Mouse (Mus musculus): Measurements from ENCODE around the gene Psmd13. TPM values are rescaled to one million over a fixed set of nuclear protein-coding genes. Genes with fewer than 3 reads are reported as not detected.

Psmd13 gene
- total and polyA plus RNA-seq, 3 experiments: 50.8 to 86.1 (median 72.6) TPM

- no peak for DNase-seq
- 55% methylated on average over 9 of the region's 9 CpGs for WGBS
- Histone ChIP-seq H3K4me1 (ENCODE audit: control insufficient read depth, insufficient read depth, low read length) (peaks cover 8% of the 10 kb centered on the region), H3K4me3 (peak overlapping the region; percentile 93), H3K27ac (no peak overlapping the region; the same call in 1 of the 2 replicates), H3K36me3 (ENCODE audit: control insufficient read depth, insufficient read depth, low read length) (no peaks in the 10 kb centered on the region), H3K27me3 (ENCODE audit: control insufficient read depth, insufficient read depth, low read length) (no peaks in the 10 kb centered on the region), H3K79me2 (replicated peaks; ENCODE audit: control insufficient read depth, insufficient read depth, low read length) (no peaks in the 10 kb centered on the region; the same call in 1 of the 2 replicates), H3K9ac (ENCODE audit: low read depth, low read length) (peak overlapping the region; percentile 77; the same call in 1 of the 2 replicates)
- TF ChIP-seq POLR2A (IDR thresholded peaks at IDR 0.05; ENCODE audit: insufficient read depth, low read depth, low read length) (no peak), CTCF (IDR thresholded peaks at IDR 0.05) (no peak), EP300 (IDR thresholded peaks at IDR 0.05; ENCODE audit: insufficient read depth, low read depth, low read length) (no peak)
- intact Hi-C loops (cut with DNase I): loop anchor here (5.0 kb wide), 1 partner anchor 317 kb away; the partner anchor contains the start of gene Rnh1
Observed at GRCm38 (mm10) chr7:140855181-140855580, 26.6 kb upstream of the Psmd13 start.

GRCm38 (mm10) chr7:140855860-140856784, 25.6 kb upstream of the Psmd13 start, which contains the start of gene Gm45785:
Gene Gm45785, minus strand, starts transcription at chr7:140856331.
- TF ChIP-seq CTCF (IDR thresholded peaks at IDR 0.05) (no peak), EP300 (IDR thresholded peaks at IDR 0.05; ENCODE audit: insufficient read depth, low read depth, low read length) (peak; percentile 61; the same call in 1 of the 2 replicates), POLR2A (IDR thresholded peaks at IDR 0.05; ENCODE audit: insufficient read depth, low read depth, low read length) (peak; percentile 87)
- WGBS: under 1% methylated on average over 51 of the region's 51 CpGs
- no peaks in the 10 kb centered on the region for H3K27me3 ChIP-seq (ENCODE audit: control insufficient read depth, insufficient read depth, low read length)
- peak; percentile 84 to 91 for DNase-seq
- intact Hi-C loops (cut with DNase I): loop anchor here (5.0 kb wide), 1 partner anchor 316 kb away; the partner anchor contains the start of gene Rnh1
- peak within 1 kb of the TSS; percentile 93 for H3K4me3 ChIP-seq
- no peaks in the 10 kb centered on the region; the same call in 1 of the 2 replicates for H3K79me2 ChIP-seq (replicated peaks; ENCODE audit: control insufficient read depth, insufficient read depth, low read length)
- H3K27ac ChIP-seq: peak within 1 kb of the TSS; percentile 93
- H3K36me3 ChIP-seq (ENCODE audit: control insufficient read depth, insufficient read depth, low read length): no peaks in the 10 kb centered on the region
- H3K4me1 ChIP-seq (ENCODE audit: control insufficient read depth, insufficient read depth, low read length): peaks cover 8% of the 10 kb centered on the region
- peak within 1 kb of the TSS; percentile 85 for H3K9ac ChIP-seq (ENCODE audit: low read depth, low read length)

GRCm38 (mm10) chr7:140856785-140857549, 24.8 kb upstream of the Psmd13 start, which contains the start of gene Ric8a:
Gene Ric8a, plus strand, starts transcription at chr7:140856957.
- Histone ChIP-seq H3K4me3 (peak within 1 kb of the TSS; percentile 93), H3K36me3 (ENCODE audit: control insufficient read depth, insufficient read depth, low read length) (no peaks in the 10 kb centered on the region)
- WGBS: under 1% methylated on average over 50 of the region's 50 CpGs

GRCm38 (mm10) chr7:140857550-140858505, 23.9 kb upstream of the Psmd13 start, which contains the start of gene Bet1l:
Gene Bet1l, minus strand, starts transcription at chr7:140857577.
- H3K4me3 ChIP-seq: peak within 1 kb of the TSS; percentile 93
- no peaks in the 10 kb centered on the region for H3K27me3 ChIP-seq (ENCODE audit: control insufficient read depth, insufficient read depth, low read length)
- TF ChIP-seq POLR2A (IDR thresholded peaks at IDR 0.05; ENCODE audit: insufficient read depth, low read depth, low read length): no peak
- no peaks in the 10 kb centered on the region; the same call in 1 of the 2 replicates for H3K79me2 ChIP-seq (replicated peaks; ENCODE audit: control insufficient read depth, insufficient read depth, low read length)
- H3K4me1 ChIP-seq (ENCODE audit: control insufficient read depth, insufficient read depth, low read length): peaks cover 8% of the 10 kb centered on the region
- no peaks in the 10 kb centered on the region for H3K36me3 ChIP-seq (ENCODE audit: control insufficient read depth, insufficient read depth, low read length)
- DNase-seq: no peak
- intact Hi-C loops (cut with DNase I): loop anchor here (1.0 to 5.0 kb wide), 2 partner anchors 24 to 314 kb away; partner anchors contain the start of genes Rnh1 and Sirt3
- 19% methylated on average over 40 of the region's 40 CpGs for WGBS
- H3K9ac ChIP-seq (ENCODE audit: low read depth, low read length): peak within 1 kb of the TSS; percentile 87
- H3K27ac ChIP-seq: peak within 1 kb of the TSS; percentile 93

More at GRCm38 (mm10) chr7:140856785-140857549, 24.8 kb upstream of the Psmd13 start, which contains the start of gene Ric8a:
- TF ChIP-seq EP300 (IDR thresholded peaks at IDR 0.05; ENCODE audit: insufficient read depth, low read depth, low read length): no peak
- peak; percentile 75 for TF ChIP-seq POLR2A (IDR thresholded peaks at IDR 0.05; ENCODE audit: insufficient read depth, low read depth, low read length)
- Histone ChIP-seq H3K27me3 (ENCODE audit: control insufficient read depth, insufficient read depth, low read length) (no peaks in the 10 kb centered on the region), H3K4me1 (ENCODE audit: control insufficient read depth, insufficient read depth, low read length) (peaks cover 8% of the 10 kb centered on the region), H3K27ac (peak within 1 kb of the TSS; percentile 93), H3K9ac (ENCODE audit: low read depth, low read length) (peak within 1 kb of the TSS; percentile 87), H3K79me2 (replicated peaks; ENCODE audit: control insufficient read depth, insufficient read depth, low read length) (no peaks in the 10 kb centered on the region; the same call in 1 of the 2 replicates)
- peak; percentile 95 for DNase-seq
- intact Hi-C loops (cut with DNase I): loop anchor here (1.0 to 5.0 kb wide), 2 partner anchors 25 to 315 kb away; partner anchors contain the start of genes Rnh1 and Sirt3

All from heart, adult 2 months (tissue).